Mouse (Mus musculus): Measurements from ENCODE around the gene Wnk4. TPM values are rescaled to one million over a fixed set of nuclear protein-coding genes. Genes with fewer than 3 reads are reported as not detected.

The Wnk4 gene
- polyA plus RNA-seq (2014; fragmentation: Nextera tagmentation; extraction: Ambion mirVana): 5.3 and 7.6 TPM in 2 replicates

DNA sequence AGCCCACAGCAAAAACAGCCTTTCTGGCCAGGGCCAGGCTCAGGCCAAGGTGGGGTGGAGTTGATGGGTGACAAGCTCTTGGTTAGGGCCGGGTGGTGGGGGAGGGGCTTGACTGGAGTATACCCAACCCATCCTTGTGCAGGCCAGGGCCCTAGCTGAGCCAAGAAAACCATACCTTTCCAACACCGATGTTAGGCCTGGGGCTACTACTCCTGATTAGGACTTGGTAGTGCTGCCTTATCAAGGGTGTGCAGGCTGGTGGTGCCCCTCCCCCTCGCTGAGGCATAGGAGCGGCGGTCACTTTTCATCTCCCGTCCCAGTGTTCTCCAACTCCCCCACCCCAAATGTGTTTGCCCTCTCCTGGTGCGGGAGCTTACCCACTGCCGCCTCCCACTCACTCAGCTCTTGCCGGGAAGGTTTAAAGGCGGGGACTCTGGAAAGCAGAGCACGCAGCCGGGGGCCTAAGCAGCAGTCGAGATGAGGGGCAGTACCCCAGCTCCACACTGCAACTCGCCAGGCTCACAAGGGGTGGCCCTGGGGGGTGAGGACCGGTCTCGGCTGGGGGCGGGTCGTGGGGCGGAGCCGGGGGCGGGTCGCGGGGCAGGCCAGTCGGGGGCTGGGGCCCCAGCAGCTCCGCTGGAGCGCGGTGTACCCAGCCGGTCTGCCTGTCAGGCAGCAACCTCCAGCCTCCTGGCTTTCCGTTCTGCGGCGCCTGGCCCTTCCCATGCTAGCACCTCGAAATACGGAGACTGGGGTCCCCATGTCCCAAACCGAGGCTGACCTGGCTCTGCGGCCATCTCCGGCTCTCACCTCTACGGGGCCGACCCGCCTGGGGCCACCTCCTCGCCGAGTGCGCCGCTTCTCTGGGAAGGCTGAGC is at the start of gene Wnk4:
TSS of gene Wnk4 (plus strand) at position 620 of the 878 bp plus-strand sequence.
- H3K4me1 ChIP-seq (replicated peaks; ENCODE audit: control insufficient read depth, insufficient read depth, low read length): peaks cover 32% of the 10 kb centered on the region
- H3K27me3 ChIP-seq (ENCODE audit: control insufficient read depth, insufficient read depth, low read length): peaks cover 33% of the 10 kb centered on the region
- H3K4me3 ChIP-seq (ENCODE audit: low read depth, low read length): peak within 1 kb of the TSS; percentile 47
- under 1% methylated on average over 41 of the region's 43 CpGs for WGBS
- peak within 1 kb of the TSS; percentile 46; the same call in 1 of the 2 replicates for H3K27ac ChIP-seq (ENCODE audit: low read depth, low read length)
- H3K36me3 ChIP-seq (ENCODE audit: control insufficient read depth, insufficient read depth, low read length): no peaks in the 10 kb centered on the region
- peak within 1 kb of the TSS; percentile 99 for H3K4me2 ChIP-seq (ENCODE audit: low read depth, low read length, severe bottlenecking)
- ATAC-seq (replicated peaks; ENCODE audit: low FRiP score) (peak; percentile 79), DNase-seq (ENCODE audit: low spot score) (peak; percentile 85)
- H3K9me3 ChIP-seq (ENCODE audit: control insufficient read depth, low read length): no peaks in the 10 kb centered on the region
- H3K9ac ChIP-seq (ENCODE audit: low read length): peak within 1 kb of the TSS; percentile 76

DNA sequence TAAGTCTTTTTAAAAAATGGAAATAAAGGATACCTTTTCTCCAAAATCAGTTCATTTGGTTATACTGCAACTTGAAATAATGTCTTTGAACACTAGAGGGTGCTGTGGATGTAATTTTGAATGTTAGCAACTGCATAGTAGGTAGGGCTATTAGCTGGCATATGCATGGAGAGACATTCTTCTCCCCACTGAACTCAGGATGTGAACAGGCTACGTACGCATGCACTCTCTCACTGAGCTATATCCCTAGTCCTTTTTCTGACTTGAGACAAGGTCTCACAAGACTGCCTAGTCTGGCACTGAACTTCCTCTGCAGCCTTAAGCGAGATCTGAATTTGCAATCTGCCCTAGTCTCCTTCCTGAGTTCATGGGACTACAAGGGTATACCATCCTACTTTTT is 48.4 kb upstream of the Wnk4 start:
- ATAC-seq (replicated peaks; ENCODE audit: low FRiP score) (no peak), DNase-seq (ENCODE audit: low spot score) (no peak)
- H3K4me3 ChIP-seq (ENCODE audit: low read depth, low read length): no peak overlapping the region
- no peaks in the 10 kb centered on the region for H3K27me3 ChIP-seq (ENCODE audit: control insufficient read depth, insufficient read depth, low read length)
- no peak overlapping the region for H3K4me2 ChIP-seq (ENCODE audit: low read depth, low read length, severe bottlenecking)
- no peak overlapping the region for H3K9ac ChIP-seq (ENCODE audit: low read length)
- H3K9me3 ChIP-seq (ENCODE audit: control insufficient read depth, low read length): no peaks in the 10 kb centered on the region
- no peaks in the 10 kb centered on the region for H3K4me1 ChIP-seq (replicated peaks; ENCODE audit: control insufficient read depth, insufficient read depth, low read length)
- WGBS: 51% methylated on average over 3 of the region's 3 CpGs
- no peak overlapping the region for H3K27ac ChIP-seq (ENCODE audit: low read depth, low read length)
- no peaks in the 10 kb centered on the region for H3K36me3 ChIP-seq (ENCODE audit: control insufficient read depth, insufficient read depth, low read length)

DNA sequence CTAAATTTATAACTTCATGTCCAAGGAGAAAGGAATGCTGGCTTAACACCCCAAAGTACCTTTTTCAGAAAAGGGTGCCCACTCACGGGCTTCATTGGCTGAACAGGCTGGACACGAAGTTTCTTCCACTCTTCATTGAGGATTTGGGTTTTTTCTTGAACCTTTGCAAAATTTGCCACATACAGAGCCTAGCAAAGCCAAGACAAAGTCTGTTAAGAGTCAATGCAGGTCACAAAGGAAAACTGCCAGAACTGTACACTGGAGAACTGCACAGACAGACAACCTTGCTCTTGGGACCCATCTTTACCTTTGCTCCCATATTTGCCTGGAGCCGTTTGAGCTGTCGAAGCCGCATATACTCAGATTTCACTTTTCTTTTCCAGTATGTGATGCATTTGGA is 43.4 kb upstream of the Wnk4 start:
- H3K27ac ChIP-seq (ENCODE audit: low read depth, low read length): no peak overlapping the region
- H3K9me3 ChIP-seq (ENCODE audit: control insufficient read depth, low read length): no peaks in the 10 kb centered on the region
- H3K9ac ChIP-seq (ENCODE audit: low read length): no peak overlapping the region
- 91% methylated on average over 5 of the region's 5 CpGs for WGBS
- no peaks in the 10 kb centered on the region for H3K27me3 ChIP-seq (ENCODE audit: control insufficient read depth, insufficient read depth, low read length)
- H3K36me3 ChIP-seq (ENCODE audit: control insufficient read depth, insufficient read depth, low read length): no peaks in the 10 kb centered on the region
- DNase-seq (ENCODE audit: low spot score): no peak
- H3K4me2 ChIP-seq (ENCODE audit: low read depth, low read length, severe bottlenecking): no peak overlapping the region
- no peak for ATAC-seq (replicated peaks; ENCODE audit: low FRiP score)
- H3K4me3 ChIP-seq (ENCODE audit: low read depth, low read length): no peak overlapping the region
- no peaks in the 10 kb centered on the region for H3K4me1 ChIP-seq (replicated peaks; ENCODE audit: control insufficient read depth, insufficient read depth, low read length)

DNA sequence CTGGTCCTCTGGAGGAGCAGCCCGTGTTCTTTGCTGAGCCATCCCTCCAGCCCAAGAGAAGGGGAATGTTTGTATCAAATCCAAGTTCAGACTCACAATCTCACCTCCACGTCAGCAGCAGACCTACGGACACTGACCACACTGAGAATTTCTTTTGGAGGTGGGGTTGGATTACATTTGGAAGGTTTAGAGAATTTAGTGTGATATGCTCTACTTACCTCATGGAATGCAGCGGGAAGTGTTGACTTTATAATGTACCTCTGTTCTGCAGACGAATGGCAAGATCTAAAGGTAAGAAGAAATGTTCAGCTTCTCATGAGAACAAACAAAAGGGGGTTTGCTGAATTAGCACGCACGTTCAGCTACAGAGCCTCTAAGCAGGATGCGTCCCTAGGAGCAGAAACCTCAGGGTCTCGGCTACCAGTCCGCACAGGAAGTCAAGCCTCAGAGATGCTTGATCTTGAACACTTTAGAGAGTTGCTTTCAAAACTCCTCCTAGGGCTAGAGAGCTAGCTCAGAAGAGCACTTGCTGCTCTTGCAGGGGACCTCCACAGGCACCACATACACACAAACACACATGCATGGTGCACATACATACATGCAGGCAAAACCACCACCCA is 41.8 kb upstream of the Wnk4 start:
- Histone ChIP-seq H3K27ac (ENCODE audit: low read depth, low read length) (no peak overlapping the region), H3K9ac (ENCODE audit: low read length) (no peak overlapping the region), H3K27me3 (ENCODE audit: control insufficient read depth, insufficient read depth, low read length) (no peaks in the 10 kb centered on the region), H3K36me3 (ENCODE audit: control insufficient read depth, insufficient read depth, low read length) (no peaks in the 10 kb centered on the region), H3K9me3 (ENCODE audit: control insufficient read depth, low read length) (no peaks in the 10 kb centered on the region), H3K4me1 (replicated peaks; ENCODE audit: control insufficient read depth, insufficient read depth, low read length) (no peaks in the 10 kb centered on the region), H3K4me3 (ENCODE audit: low read depth, low read length) (no peak overlapping the region), H3K4me2 (ENCODE audit: low read depth, low read length, severe bottlenecking) (no peak overlapping the region)
- DNase-seq (ENCODE audit: low spot score) (no peak), ATAC-seq (replicated peaks; ENCODE audit: low FRiP score) (no peak)
- WGBS: 87% methylated on average over 10 of the region's 10 CpGs

DNA sequence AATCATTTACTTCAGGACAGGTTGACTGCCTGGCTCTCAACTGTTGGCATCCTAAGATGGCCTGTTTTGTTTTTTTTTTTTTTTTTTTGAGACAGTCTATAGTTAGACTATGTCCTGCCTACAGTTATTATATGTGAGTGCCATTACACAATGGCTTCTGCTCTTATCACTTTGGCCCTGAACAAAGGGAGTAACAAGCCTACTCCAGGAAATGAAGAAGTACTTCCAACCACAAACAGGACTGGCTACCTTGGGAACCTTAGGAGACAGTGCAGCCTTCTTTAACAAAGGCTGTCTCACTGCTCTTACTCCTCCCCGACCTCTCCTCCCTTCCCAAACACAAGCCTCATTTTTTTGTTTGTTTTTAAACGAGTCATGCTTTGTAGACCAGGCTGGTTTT is 39.5 kb upstream of the Wnk4 start:
- ATAC-seq (replicated peaks; ENCODE audit: low FRiP score) (no peak), DNase-seq (ENCODE audit: low spot score) (no peak)
- no peak overlapping the region for H3K9ac ChIP-seq (ENCODE audit: low read length)
- no peaks in the 10 kb centered on the region for H3K36me3 ChIP-seq (ENCODE audit: control insufficient read depth, insufficient read depth, low read length)
- H3K27me3 ChIP-seq (ENCODE audit: control insufficient read depth, insufficient read depth, low read length): no peaks in the 10 kb centered on the region
- H3K4me3 ChIP-seq (ENCODE audit: low read depth, low read length): no peak overlapping the region
- no peak overlapping the region for H3K27ac ChIP-seq (ENCODE audit: low read depth, low read length)
- H3K9me3 ChIP-seq (ENCODE audit: control insufficient read depth, low read length): no peaks in the 10 kb centered on the region
- WGBS: 66% methylated on average over 2 of the region's 2 CpGs
- H3K4me1 ChIP-seq (replicated peaks; ENCODE audit: control insufficient read depth, insufficient read depth, low read length): no peaks in the 10 kb centered on the region; the same call in 1 of the 2 replicates
- no peak overlapping the region for H3K4me2 ChIP-seq (ENCODE audit: low read depth, low read length, severe bottlenecking)

DNA sequence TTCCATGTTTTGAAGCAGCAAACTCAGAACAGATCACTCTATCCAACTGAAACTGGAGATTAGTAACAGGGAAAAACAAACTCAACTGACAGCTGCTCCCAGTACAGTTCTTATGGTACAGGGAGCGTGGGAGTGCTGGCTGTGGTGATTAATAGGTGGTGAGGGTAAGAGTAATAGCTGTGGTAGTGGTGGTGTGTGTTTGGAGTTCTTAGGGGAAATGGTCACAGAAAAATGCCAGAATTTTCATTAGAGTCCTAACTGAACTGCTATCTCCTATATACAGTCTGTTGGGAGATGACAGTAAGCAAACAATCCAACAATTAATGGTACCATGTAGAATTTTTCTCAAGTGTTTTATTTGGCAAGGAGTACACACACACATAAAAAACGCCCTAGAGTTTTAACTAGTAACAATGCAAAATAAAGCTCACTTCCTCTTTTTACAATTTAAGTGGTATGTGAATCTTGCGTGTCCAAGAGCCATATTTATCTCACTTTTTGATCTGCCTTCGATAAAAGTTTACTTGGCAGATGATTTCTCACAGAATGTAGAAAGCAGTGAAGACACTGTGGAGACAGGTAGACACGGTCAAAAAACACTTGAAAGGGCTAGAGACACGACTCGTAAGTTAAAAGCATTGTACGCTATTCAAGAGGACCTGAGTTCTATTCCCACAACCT is 38.9 kb upstream of the Wnk4 start:
- Histone ChIP-seq H3K4me2 (ENCODE audit: low read depth, low read length, severe bottlenecking) (no peak overlapping the region), H3K9ac (ENCODE audit: low read length) (no peak overlapping the region), H3K4me3 (ENCODE audit: low read depth, low read length) (no peak overlapping the region), H3K27ac (ENCODE audit: low read depth, low read length) (no peak overlapping the region), H3K36me3 (ENCODE audit: control insufficient read depth, insufficient read depth, low read length) (no peaks in the 10 kb centered on the region), H3K4me1 (replicated peaks; ENCODE audit: control insufficient read depth, insufficient read depth, low read length) (no peaks in the 10 kb centered on the region; the same call in 1 of the 2 replicates), H3K27me3 (ENCODE audit: control insufficient read depth, insufficient read depth, low read length) (no peaks in the 10 kb centered on the region), H3K9me3 (ENCODE audit: control insufficient read depth, low read length) (no peaks in the 10 kb centered on the region)
- DNase-seq (ENCODE audit: low spot score) (no peak), ATAC-seq (replicated peaks; ENCODE audit: low FRiP score) (no peak)
- 88% methylated on average over 8 of the region's 8 CpGs for WGBS

DNA sequence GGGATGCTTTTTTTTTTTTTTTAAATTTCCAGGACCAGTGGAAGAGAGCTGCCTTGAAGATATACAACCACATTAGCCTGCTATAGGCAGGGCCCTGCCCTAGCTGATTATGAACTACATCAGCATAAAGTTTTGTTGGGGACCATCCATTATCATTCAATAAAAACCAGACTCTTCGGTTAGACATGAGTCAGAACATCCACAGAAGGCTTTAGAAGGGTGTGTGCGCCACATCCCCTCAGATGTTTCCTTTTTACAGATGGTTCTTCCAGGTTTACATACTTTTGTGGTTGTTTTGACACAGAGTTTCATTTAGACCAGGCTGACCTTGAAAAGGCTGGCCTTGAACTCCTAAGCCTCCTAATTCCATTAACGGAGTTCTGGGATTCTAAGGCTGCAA is 36.0 kb upstream of the Wnk4 start:
- Histone ChIP-seq H3K4me3 (ENCODE audit: low read depth, low read length) (no peak overlapping the region), H3K4me2 (ENCODE audit: low read depth, low read length, severe bottlenecking) (no peak overlapping the region), H3K4me1 (replicated peaks; ENCODE audit: control insufficient read depth, insufficient read depth, low read length) (no peaks in the 10 kb centered on the region; the same call in 1 of the 2 replicates), H3K27me3 (ENCODE audit: control insufficient read depth, insufficient read depth, low read length) (no peaks in the 10 kb centered on the region), H3K36me3 (ENCODE audit: control insufficient read depth, insufficient read depth, low read length) (no peaks in the 10 kb centered on the region), H3K9ac (ENCODE audit: low read length) (no peak overlapping the region), H3K9me3 (ENCODE audit: control insufficient read depth, low read length) (no peaks in the 10 kb centered on the region), H3K27ac (ENCODE audit: low read depth, low read length) (no peak overlapping the region)
- ATAC-seq (replicated peaks; ENCODE audit: low FRiP score): no peak
- WGBS: 90% methylated on average over 3 of the region's 3 CpGs
- no peak for DNase-seq (ENCODE audit: low spot score)

DNA sequence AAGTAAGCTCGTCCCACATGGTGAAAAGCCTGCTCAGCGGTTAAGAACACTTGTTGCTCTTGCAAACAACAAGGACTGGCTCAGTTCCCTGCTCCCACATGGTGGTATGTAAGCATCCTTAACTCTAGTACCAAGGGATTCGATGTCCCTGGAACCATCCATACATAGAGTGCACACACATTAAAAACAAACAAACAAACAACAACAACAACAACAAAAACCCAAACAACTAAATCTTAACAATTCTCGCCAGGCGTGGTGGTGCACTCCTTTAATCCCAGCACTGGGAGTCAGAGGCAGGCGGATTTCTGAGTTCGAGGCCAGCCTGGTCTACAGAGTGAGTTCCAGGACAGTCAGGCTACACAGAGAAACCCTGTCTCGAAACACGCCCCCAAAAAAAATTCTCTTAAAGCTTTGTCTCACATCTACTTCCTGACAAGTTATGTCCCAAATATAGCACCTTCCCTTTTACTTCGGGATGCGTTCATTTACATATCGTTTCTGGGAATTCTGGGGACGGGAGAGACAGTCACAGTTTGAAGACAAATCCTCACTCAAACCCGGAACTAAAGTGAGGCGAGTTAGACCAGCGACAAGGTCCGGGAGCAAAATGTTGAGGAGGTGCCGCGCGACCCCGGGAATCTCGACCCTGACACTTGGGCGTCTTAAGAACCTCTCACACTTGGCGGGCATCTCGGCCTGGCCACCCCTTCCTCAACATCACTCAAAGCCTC is 34.9 kb upstream of the Wnk4 start:
- DNase-seq (ENCODE audit: low spot score): no peak
- 19% methylated on average over 25 of the region's 25 CpGs for WGBS

More for the DNA sequence above, 34.9 kb upstream of the Wnk4 start:
- Histone ChIP-seq H3K9me3 (ENCODE audit: control insufficient read depth, low read length) (no peaks in the 10 kb centered on the region), H3K4me3 (ENCODE audit: low read depth, low read length) (peak overlapping the region; percentile 79), H3K4me1 (replicated peaks; ENCODE audit: control insufficient read depth, insufficient read depth, low read length) (no peaks in the 10 kb centered on the region; the same call in 1 of the 2 replicates), H3K36me3 (ENCODE audit: control insufficient read depth, insufficient read depth, low read length) (no peaks in the 10 kb centered on the region), H3K27me3 (ENCODE audit: control insufficient read depth, insufficient read depth, low read length) (no peaks in the 10 kb centered on the region), H3K4me2 (ENCODE audit: low read depth, low read length, severe bottlenecking) (peak overlapping the region; percentile 98), H3K9ac (ENCODE audit: low read length) (peak overlapping the region; percentile 73), H3K27ac (ENCODE audit: low read depth, low read length) (no peak overlapping the region)
- no peak; the same call in 1 of the 2 replicates for ATAC-seq (replicated peaks; ENCODE audit: low FRiP score)

Data from forebrain, embryonic 11.5 days (tissue).